ENCODE assay signal across 16 mouse cellular contexts in the genomic region with DNA sequence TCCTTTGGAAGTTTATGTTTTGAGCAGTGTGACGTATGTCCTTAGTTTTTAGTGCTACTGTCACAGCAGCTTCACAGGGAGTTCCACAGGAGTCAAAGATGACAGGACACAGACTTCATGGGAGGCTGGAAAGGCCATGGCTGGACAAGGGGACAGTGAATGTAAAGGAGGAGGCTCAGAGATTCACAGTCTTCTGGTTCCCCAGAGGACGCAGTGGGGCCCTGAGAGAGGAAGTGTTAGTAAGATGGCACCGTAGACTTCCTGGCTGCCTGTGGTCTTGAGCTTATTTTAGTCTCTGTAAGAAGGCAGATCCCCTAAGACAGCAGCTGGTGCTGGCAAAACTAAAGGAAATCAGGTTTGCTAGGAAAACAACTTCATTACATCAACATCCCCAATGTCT.
"Had no signal": no experiment of that assay in that cellular context is flagged by ENCODE, and none has a peak within 500 bp of the region (broad histone marks: within the 10 kb centered on the region; RNA-seq: fewer than 3 reads in every experiment).

No protein-coding gene starts in this region.

- H3K4me3 ChIP-seq: liver, embryonic 15.5 days; lung, embryonic 15.5 days; midbrain, embryonic 10.5 days; midbrain, embryonic 13.5 days; midbrain, embryonic 15.5 days; neural tube, embryonic 12.5 days had no signal

- H3K9me3 ChIP-seq: liver, embryonic 15.5 days; lung, embryonic 15.5 days; midbrain, embryonic 10.5 days; midbrain, embryonic 13.5 days; midbrain, embryonic 15.5 days; neural tube, embryonic 12.5 days had no signal

- ATAC-seq: liver, postnatal 0 days; lung, postnatal 0 days; midbrain, embryonic 13.5 days; midbrain, embryonic 15.5 days had no signal

- H3K36me3 ChIP-seq: liver, embryonic 15.5 days; lung, embryonic 15.5 days; midbrain, embryonic 10.5 days; midbrain, embryonic 13.5 days; midbrain, embryonic 15.5 days; neural tube, embryonic 12.5 days had no signal

- H3K4me1 ChIP-seq: lung, embryonic 15.5 days; midbrain, embryonic 10.5 days; midbrain, embryonic 13.5 days; midbrain, embryonic 15.5 days had no signal

- DNase-seq: liver, postnatal 0 days; lung, adult 2 months; lung, postnatal 14 days; lung, postnatal 36 days; right cerebral cortex, postnatal 14 days; thymus, adult 18-20 months; thymus, postnatal 14 days; thymus, postnatal 36 days had no signal

- H3K27me3 ChIP-seq: liver, embryonic 15.5 days; lung, embryonic 15.5 days; midbrain, embryonic 13.5 days; midbrain, embryonic 15.5 days; neural tube, embryonic 12.5 days had no signal

- H3K27ac ChIP-seq: liver, embryonic 15.5 days; lung, embryonic 15.5 days; macrophage; midbrain, embryonic 10.5 days; midbrain, embryonic 13.5 days; midbrain, embryonic 15.5 days; neural tube, embryonic 12.5 days had no signal

- H3K9ac ChIP-seq: liver, embryonic 15.5 days; liver, postnatal 0 days; lung, embryonic 15.5 days; midbrain, embryonic 13.5 days; midbrain, embryonic 15.5 days; neural tube, embryonic 12.5 days had no signal

- H3K4me2 ChIP-seq: liver, embryonic 15.5 days; lung, embryonic 15.5 days; midbrain, embryonic 13.5 days; midbrain, embryonic 15.5 days; neural tube, embryonic 12.5 days had no signal
